Mouse (Mus musculus) cerebellum, postnatal 14 days (tissue): Measurements from ENCODE around the gene Vmn1r94.
"Not testable (repeated sequence)": the region's sequence is repeated elsewhere in the genome, so short reads cannot be mapped to it uniquely, and the experiment has no call there.

ENCODE experiments used
- DNase-seq, 2 experiments: peaks; one replicate each; pipeline ENCODE4 v3.0.0; 2021; ENCODE audit warnings: mixed read lengths in 2 of 2

Vmn1r94 gene

GRCm38 (mm10) chr7:20168277-20168676 lies at the start of gene Vmn1r94:
Gene Vmn1r94 (minus strand): TSS chr7:20168377.
- not testable (repeated sequence) for DNase-seq

GRCm38 (mm10) chr7:20205507-20205906 lies 37.3 kb upstream of the Vmn1r94 start, which contains the start of gene Gm6164:
Gene Gm6164 (minus strand): TSS chr7:20205607.
- not testable (repeated sequence) for DNase-seq

GRCm38 (mm10) chr7:20193410-20193809 lies 25.2 kb upstream of the Vmn1r94 start, which contains the start of gene Vmn1r95:
Gene Vmn1r95 (plus strand): TSS chr7:20193710.
- DNase-seq: not testable (repeated sequence)

DNA sequence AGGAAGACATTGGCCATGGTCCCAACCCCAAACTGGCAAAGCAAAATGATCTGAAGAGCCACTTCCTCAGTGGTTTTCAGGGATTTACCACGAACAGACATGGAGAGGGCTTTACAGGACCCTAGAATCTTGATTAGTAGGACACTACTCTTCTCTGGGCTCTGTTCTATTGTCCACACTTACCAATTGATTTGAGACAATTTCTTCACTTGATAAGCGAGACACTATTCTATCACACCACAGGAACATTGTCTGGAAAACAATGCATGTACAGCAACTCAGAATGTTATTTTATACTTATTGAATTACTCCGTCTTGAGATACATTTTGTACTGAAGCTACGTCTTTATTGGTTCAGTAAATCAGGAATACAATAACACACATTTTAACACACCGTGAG lies 29.2 kb downstream of the Vmn1r94 start, which contains the start of gene Vmn1r93:
Gene Vmn1r93, minus strand, starts transcription at position 101 of the 400 bp plus-strand sequence.
- not testable (repeated sequence) for DNase-seq

GRCm38 (mm10) chr7:20122479-20122878 lies 45.7 kb downstream of the Vmn1r94 start, which contains the start of gene Gm16442:
Gene Gm16442 (minus strand): TSS chr7:20122579.
- not testable (repeated sequence) for DNase-seq
